In genomic region chr2:121372266-121372665, GRCm38 (mm10) we compare ENCODE assay signal across 21 mouse cellular contexts. TPM values are rescaled to one million over a fixed set of nuclear protein-coding genes. Genes with fewer than 3 reads are reported as not detected.
DNase-seq lines count a peak whose midpoint lies in the region.
"Had no signal": no experiment of that assay in that cellular context is flagged by ENCODE, and none has a peak within 500 bp of the region (broad histone marks: within the 10 kb centered on the region; RNA-seq: fewer than 3 reads in every experiment).

No protein-coding gene starts in this region.

- intact Hi-C loops in left cerebral cortex, postnatal 25 days (cut with DNase I), result no loop called here

- peak; percentile 5 to 26 for DNase-seq in adrenal gland, adult 18-20 months (ENCODE audit: low spot score in 2 of 2)
- DNase-seq in adrenal gland, postnatal 4 days (ENCODE audit: low spot score in 2 of 2), result no peak
- DNase-seq in R1 (ENCODE audit: low read depth, low spot score), result peak; percentile 19
- peak; percentile 11 for DNase-seq in adrenal gland, adult 8-10 months
- DNase-seq in adrenal gland, postnatal 36 days, result peak; percentile 36 to 53
- DNase-seq in urinary bladder, postnatal 4 days (ENCODE audit: low spot score in 2 of 2), result no peak
- DNase-seq in left cerebral cortex, postnatal 25 days (ENCODE audit: low spot score in 2 of 2), result no peak
- DNase-seq: cerebellum, adult 11 months; cerebellum, adult 2 months; cerebellum, adult 9-11 months; cerebellum, postnatal 25 days; forebrain, postnatal 0 days; gastrocnemius, adult 2 months; gastrocnemius, postnatal 14 days; heart, adult 11 months; kidney, adult 18-20 months had no signal

RNA-seq across cellular contexts. Expression of gene Strc, which starts 14.7 kb away (rescaled TPM):
- total RNA-seq in adrenal gland, adult 18-20 months (2021), result under 1 TPM; 0.03 to 0.22 TPM
- total RNA-seq in adrenal gland, postnatal 4 days (2021), result not detected
- total RNA-seq in adrenal gland, adult 8-10 months (2022), result 1 to 10 TPM in 1 of 4 experiments, under 1 TPM in 1, not detected in 2; 0.81 to 1.4 TPM
- under 1 TPM; 0.10 to 0.76 TPM for total RNA-seq in adrenal gland, postnatal 36 days (2021)
- total RNA-seq in left cerebral cortex, postnatal 25 days (2021), result under 1 TPM; 0.09 to 0.62 TPM
- total RNA-seq: common myeloid progenitor, adult 5-6 weeks; forebrain, postnatal 0 days; gastrocnemius, postnatal 14 days; gastrocnemius, postnatal 4 days; heart, postnatal 25 days; hematopoietic stem cell, adult 5-6 weeks; hindbrain, postnatal 0 days had no signal

RNA-seq across cellular contexts. Expression of gene Ckmt1, which starts 14.8 kb away (rescaled TPM):
- 10 to 100 TPM in 1 of 2 experiments, 1 to 10 TPM in 1; 6.9 to 12.0 TPM for total RNA-seq in adrenal gland, adult 18-20 months (2021)
- total RNA-seq in adrenal gland, postnatal 4 days (2021), result 10 to 100 TPM; 10.5 to 15.2 TPM
- 10 to 100 TPM in 3 of 4 experiments, 1 to 10 TPM in 1; 9.9 to 15.5 (median 12.2) TPM for total RNA-seq in adrenal gland, adult 8-10 months (2022)
- total RNA-seq in adrenal gland, postnatal 36 days (2021), result 1 to 10 TPM; 5.8 to 6.6 TPM
- 100 to 1,000 TPM; 371 to 391 TPM for total RNA-seq in left cerebral cortex, postnatal 25 days (2021)
- total RNA-seq: common myeloid progenitor, adult 5-6 weeks; gastrocnemius, adult 2 months; hematopoietic stem cell, adult 5-6 weeks had no signal

RNA-seq across cellular contexts. Expression of gene Ppip5k1, which starts 17.1 kb away (rescaled TPM):
- total RNA-seq in adrenal gland, adult 18-20 months (2021), result 10 to 100 TPM; 49.3 to 80.6 TPM
- total RNA-seq in adrenal gland, postnatal 4 days (2021), result 10 to 100 TPM; 26.1 to 28.0 TPM
- total RNA-seq in adrenal gland, adult 8-10 months (2022), result 10 to 100 TPM; 46.6 to 69.1 (median 53.0) TPM
- total RNA-seq in adrenal gland, postnatal 36 days (2021), result 10 to 100 TPM; 49.5 to 50.3 TPM
- total RNA-seq in left cerebral cortex, postnatal 25 days (2021), result 100 to 1,000 TPM; 111 to 122 TPM

RNA-seq across cellular contexts. Expression of gene Pdia3, which starts 41.3 kb away (rescaled TPM):
- 100 to 1,000 TPM; 355 to 437 TPM for total RNA-seq in adrenal gland, adult 18-20 months (2021)
- 100 to 1,000 TPM; 400 to 403 TPM for total RNA-seq in adrenal gland, postnatal 4 days (2021)
- 100 to 1,000 TPM; 426 to 490 (median 434) TPM for total RNA-seq in adrenal gland, adult 8-10 months (2022)
- total RNA-seq in adrenal gland, postnatal 36 days (2021), result 100 to 1,000 TPM; 412 to 415 TPM
- 100 to 1,000 TPM; 207 to 216 TPM for total RNA-seq in left cerebral cortex, postnatal 25 days (2021)

RNA-seq across cellular contexts. Expression of gene Catsper2, which starts 41.3 kb away (rescaled TPM):
- 1 to 10 TPM; 2.2 to 2.6 TPM for total RNA-seq in adrenal gland, adult 18-20 months (2021)
- total RNA-seq in adrenal gland, postnatal 4 days (2021), result 1 to 10 TPM; 3.9 to 5.3 TPM
- 1 to 10 TPM; 2.2 to 4.1 (median 2.9) TPM for total RNA-seq in adrenal gland, adult 8-10 months (2022)
- total RNA-seq in adrenal gland, postnatal 36 days (2021), result 1 to 10 TPM; 1.9 to 2.9 TPM
- total RNA-seq in left cerebral cortex, postnatal 25 days (2021), result 1 to 10 TPM; 4.2 to 5.7 TPM

Comparison
In these comparisons a context has a peak if more than half of its experiments do, and no peak if none do; other contexts are left out.
1. DNase-seq: peak in adrenal gland, adult 18-20 months (2 of 2), R1 (single experiment), adrenal gland, adult 8-10 months (single experiment) and adrenal gland, postnatal 36 days (2 of 2); none in adrenal gland, postnatal 4 days (0 of 2), urinary bladder, postnatal 4 days (0 of 2) and left cerebral cortex, postnatal 25 days (0 of 2).
2. RNA of gene Ckmt1, which starts 14.8 kb away (total RNA-seq): 371 to 391 TPM in left cerebral cortex, postnatal 25 days; 10.5 to 15.2 TPM in adrenal gland, postnatal 4 days, 9.9 to 15.5 TPM in adrenal gland, adult 8-10 months, 6.9 to 12.0 TPM in adrenal gland, adult 18-20 months and 5.8 to 6.6 TPM in adrenal gland, postnatal 36 days; every median in the first group is over 10 times any median in the second.